Mouse (Mus musculus) liver, embryonic 14.5 days (tissue): ENCODE results near the gene Rgs10.

Source experiments
- CTCF ChIP-seq: IDR thresholded peaks from 2 replicates; pipeline ENCODE4 v1.5.1; 2016; ENCODE audit warnings: antibody characterized with exemption, low read depth, control low read depth
- EP300 ChIP-seq: IDR thresholded peaks from 2 replicates; pipeline ENCODE4 v1.6.1; 2016; ENCODE audit warnings: antibody characterized with exemption, low read depth

GRCm38 (mm10) chr7:128374156-128374555 lies 44.4 kb downstream of the Rgs10 start:
- TF ChIP-seq EP300 (no peak), CTCF (no peak)
